Mouse (Mus musculus) gastrocnemius, postnatal 14 days (tissue): ENCODE results near the gene Olfr963. TPM values are rescaled to one million over a fixed set of nuclear protein-coding genes. Genes with fewer than 3 reads are reported as not detected.

ENCODE experiments used
- total RNA-seq, 2 experiments: library from RNA; stranded (reverse); gene quantifications; 2 replicates each; pipeline ENCODE4 v1.2.3; 2021

Olfr963 gene
- total RNA-seq, 2 experiments from 2014 or later: not detected

Other genes starting within 250 kb of the Olfr963 start
- gene Olfr952, start 240.1 kb upstream of the Olfr963 start, total RNA-seq: not detected
- gene Olfr954, start 210.5 kb upstream of the Olfr963 start, total RNA-seq: not detected
- not detected for gene Olfr955, start 195.3 kb upstream of the Olfr963 start, total RNA-seq
- gene Olfr44, start 173.2 kb upstream of the Olfr963 start, total RNA-seq: not detected
- gene Olfr957, start 151.4 kb upstream of the Olfr963 start, total RNA-seq: not detected
- not detected for gene Olfr958, start 113.2 kb upstream of the Olfr963 start, total RNA-seq
- not detected for gene Olfr959, start 91.6 kb upstream of the Olfr963 start, total RNA-seq
- 10 to 100 TPM; 51.9 to 71.0 TPM for gene AW551984, start 62.8 kb upstream of the Olfr963 start, total RNA-seq
- gene Olfr148, start 56.5 kb upstream of the Olfr963 start, total RNA-seq: not detected
- not detected for gene Olfr960, start 45.8 kb upstream of the Olfr963 start, total RNA-seq
- gene Olfr961, start 22.1 kb upstream of the Olfr963 start, total RNA-seq: not detected
- gene Olfr149, start 39.9 kb downstream of the Olfr963 start, total RNA-seq: not detected
- gene Olfr965, start 44.1 kb downstream of the Olfr963 start, total RNA-seq: not detected
- gene Olfr150, start 63.8 kb downstream of the Olfr963 start, total RNA-seq: not detected
- not detected for gene Olfr967, start 79.0 kb downstream of the Olfr963 start, total RNA-seq
- not detected for gene Olfr968, start 116.0 kb downstream of the Olfr963 start, total RNA-seq
- gene Olfr969, start 123.7 kb downstream of the Olfr963 start, total RNA-seq: not detected
- not detected for gene Olfr970, start 141.7 kb downstream of the Olfr963 start, total RNA-seq
- gene Olfr971, start 169.7 kb downstream of the Olfr963 start, total RNA-seq: not detected
- gene Olfr972, start 199.2 kb downstream of the Olfr963 start, total RNA-seq: not detected
- not detected for gene Olfr229, start 240.1 kb downstream of the Olfr963 start, total RNA-seq